Mouse (Mus musculus): Measurements from ENCODE around the gene Plscr1.

The Plscr1 gene

DNA sequence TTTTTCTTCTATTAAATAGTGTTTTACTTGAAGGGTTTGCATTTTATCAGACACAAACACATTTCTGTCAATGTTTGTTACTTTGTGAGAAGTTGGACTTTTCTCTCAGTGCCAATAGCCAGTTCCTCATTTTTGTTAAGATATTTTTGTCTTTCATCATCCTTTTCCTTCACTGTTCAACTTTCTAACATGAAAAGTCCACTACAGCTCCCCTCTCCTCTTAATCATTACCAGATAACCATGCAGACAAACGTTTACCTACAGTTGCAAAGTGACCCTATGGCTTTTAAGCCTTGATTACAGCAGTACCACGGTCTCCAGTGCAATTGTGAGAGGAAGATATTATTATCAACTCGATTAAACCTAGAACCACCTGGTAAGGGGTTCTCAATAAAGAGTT, 51.7 kb downstream of the Plscr1 start:
- DNase-seq (ENCODE audit: low read depth, low spot score): no peak

DNA sequence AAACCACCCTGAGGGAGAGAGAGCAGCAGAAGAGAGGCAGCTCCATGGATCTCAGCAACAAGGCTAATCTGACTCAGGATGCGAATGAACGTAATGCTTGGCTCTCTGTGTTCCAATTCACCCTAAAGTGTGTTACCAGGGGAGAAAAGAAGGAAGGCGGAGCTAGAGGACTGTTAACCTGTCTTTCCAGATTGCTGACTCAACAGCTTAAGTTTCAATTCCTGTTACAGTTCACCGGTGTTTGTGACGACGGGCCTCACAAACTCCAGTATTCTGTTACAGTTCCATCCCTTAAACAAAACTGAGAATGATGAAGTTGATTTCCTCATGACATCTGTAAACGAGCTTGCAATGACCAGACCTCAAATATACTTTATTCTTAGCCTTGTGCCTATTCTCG, 55.5 kb downstream of the Plscr1 start:
- DNase-seq (ENCODE audit: low read depth, low spot score): peak; percentile 3

GRCm38 (mm10) chr9:92305620-92306220, 56.2 kb downstream of the Plscr1 start:
- no peak for DNase-seq (ENCODE audit: low read depth, low spot score)

GRCm38 (mm10) chr9:92309077-92309476, 59.5 kb downstream of the Plscr1 start, which contains the start of gene 1700057G04Rik:
1700057G04Rik (plus strand) TSS chr9:92309377.
- no peak for DNase-seq (ENCODE audit: low read depth, low spot score)

- no peak for DNase-seq (ENCODE audit: low read depth, low spot score)
These were observed 67.2 kb downstream of the Plscr1 start for GRCm38 (mm10) chr9:92316791-92317190.
